Mouse (Mus musculus): ENCODE measurements around the gene Fmo6. TPM values are rescaled to one million over a fixed set of nuclear protein-coding genes. Genes with fewer than 3 reads are reported as not detected.
A peak's percentile ranks its signal among the peaks of the same experiment; 100 is the strongest.

Fmo6 gene
- polyA plus RNA-seq, 1 experiment from 2014 or later, result not detected

- H3K27ac ChIP-seq, result no peak overlapping the region
- peak; percentile 84 for DNase-seq (ENCODE audit: low spot score)
- no peaks in the 10 kb centered on the region for H3K27me3 ChIP-seq (ENCODE audit: insufficient read depth, low read length)
- 29% methylated on average over 6 of the region's 6 CpGs for WGBS
- 0 out of 2 replicates have a peak, but pooled peaks have one; percentile 41 for ATAC-seq (replicated peaks; ENCODE audit: low FRiP score, low read depth)
- H3K9ac ChIP-seq (ENCODE audit: low read depth, low read length), result no peak overlapping the region
- no peak overlapping the region for H3K4me3 ChIP-seq (replicated peaks; ENCODE audit: low read depth, low read length)
- no peak overlapping the region for H3K4me2 ChIP-seq (ENCODE audit: low read length)
- H3K9me3 ChIP-seq (replicated peaks; ENCODE audit: low read length), result no peaks in the 10 kb centered on the region
- no peaks in the 10 kb centered on the region for H3K36me3 ChIP-seq (ENCODE audit: insufficient read depth, low read length)
- peak; percentile 91 for TF ChIP-seq CTCF (IDR thresholded peaks at IDR 0.05; ENCODE audit: low read depth)
- H3K4me1 ChIP-seq (replicated peaks; ENCODE audit: insufficient read depth, low read length), result no peaks in the 10 kb centered on the region
Measured at GRCm38 (mm10) chr1:162895900-162896299, 41.4 kb downstream of the Fmo6 start.

- no peak overlapping the region for H3K27ac ChIP-seq
- 88% methylated on average over 6 of the region's 6 CpGs for WGBS
- H3K27me3 ChIP-seq (ENCODE audit: insufficient read depth, low read length), result no peaks in the 10 kb centered on the region
- no peaks in the 10 kb centered on the region for H3K4me1 ChIP-seq (replicated peaks; ENCODE audit: insufficient read depth, low read length)
- no peaks in the 10 kb centered on the region for H3K9me3 ChIP-seq (replicated peaks; ENCODE audit: low read length)
- ATAC-seq (replicated peaks; ENCODE audit: low FRiP score, low read depth) (no peak), DNase-seq (ENCODE audit: low spot score) (no peak)
- H3K4me2 ChIP-seq (ENCODE audit: low read length), result no peak overlapping the region
- H3K4me3 ChIP-seq (replicated peaks; ENCODE audit: low read depth, low read length), result no peak overlapping the region
- H3K9ac ChIP-seq (ENCODE audit: low read depth, low read length), result no peak overlapping the region
- TF ChIP-seq CTCF (IDR thresholded peaks at IDR 0.05; ENCODE audit: low read depth), result no peak
- H3K36me3 ChIP-seq (ENCODE audit: insufficient read depth, low read length), result no peaks in the 10 kb centered on the region
Measured at GRCm38 (mm10) chr1:162893014-162893413, 44.3 kb downstream of the Fmo6 start.

- H3K9me3 ChIP-seq (replicated peaks; ENCODE audit: low read length), result no peaks in the 10 kb centered on the region
- no peaks in the 10 kb centered on the region for H3K27me3 ChIP-seq (ENCODE audit: insufficient read depth, low read length)
- no peak overlapping the region for H3K4me2 ChIP-seq (ENCODE audit: low read length)
- no peaks in the 10 kb centered on the region for H3K36me3 ChIP-seq (ENCODE audit: insufficient read depth, low read length)
- no peak for DNase-seq (ENCODE audit: low spot score)
- 59% methylated on average over 6 of the region's 6 CpGs for whole genome bisulfite sequencing
- TF ChIP-seq CTCF (IDR thresholded peaks at IDR 0.05; ENCODE audit: low read depth), result no peak
- H3K4me1 ChIP-seq (replicated peaks; ENCODE audit: insufficient read depth, low read length), result no peaks in the 10 kb centered on the region
- ATAC-seq (replicated peaks; ENCODE audit: low FRiP score, low read depth), result no peak; the same call in 1 of the 2 replicates
- 0 out of 2 replicates have a peak overlapping the region, but pooled peaks have one; percentile 42 for H3K27ac ChIP-seq
- H3K4me3 ChIP-seq (replicated peaks; ENCODE audit: low read depth, low read length), result no peak overlapping the region
- H3K9ac ChIP-seq (ENCODE audit: low read depth, low read length), result no peak overlapping the region
Measured at GRCm38 (mm10) chr1:162891980-162892451, 45.3 kb downstream of the Fmo6 start.

GRCm38 (mm10) chr1:162888646-162889045 lies 48.7 kb downstream of the Fmo6 start:
- 79% methylated on average over 12 of the region's 12 CpGs for WGBS
- H3K27me3 ChIP-seq (ENCODE audit: insufficient read depth, low read length), result no peaks in the 10 kb centered on the region
- no peak overlapping the region for H3K27ac ChIP-seq
- H3K4me2 ChIP-seq (ENCODE audit: low read length), result no peak overlapping the region
- ATAC-seq (replicated peaks; ENCODE audit: low FRiP score, low read depth), result no peak
- H3K36me3 ChIP-seq (ENCODE audit: insufficient read depth, low read length), result no peaks in the 10 kb centered on the region
- no peak for DNase-seq (ENCODE audit: low spot score)
- no peak overlapping the region for H3K9ac ChIP-seq (ENCODE audit: low read depth, low read length)
- no peak for TF ChIP-seq CTCF (IDR thresholded peaks at IDR 0.05; ENCODE audit: low read depth)
- no peaks in the 10 kb centered on the region for H3K4me1 ChIP-seq (replicated peaks; ENCODE audit: insufficient read depth, low read length)
- no peak overlapping the region for H3K4me3 ChIP-seq (replicated peaks; ENCODE audit: low read depth, low read length)
- no peaks in the 10 kb centered on the region for H3K9me3 ChIP-seq (replicated peaks; ENCODE audit: low read length)

- WGBS, result 83% methylated on average over 7 of the region's 7 CpGs
- H3K27me3 ChIP-seq (ENCODE audit: insufficient read depth, low read length), result no peaks in the 10 kb centered on the region
- no peak overlapping the region for H3K4me2 ChIP-seq (ENCODE audit: low read length)
- no peak overlapping the region for H3K4me3 ChIP-seq (replicated peaks; ENCODE audit: low read depth, low read length)
- ATAC-seq (replicated peaks; ENCODE audit: low FRiP score, low read depth) (no peak), DNase-seq (ENCODE audit: low spot score) (no peak)
- no peak for TF ChIP-seq CTCF (IDR thresholded peaks at IDR 0.05; ENCODE audit: low read depth)
- no peaks in the 10 kb centered on the region for H3K9me3 ChIP-seq (replicated peaks; ENCODE audit: low read length)
- no peak overlapping the region for H3K27ac ChIP-seq
- H3K9ac ChIP-seq (ENCODE audit: low read depth, low read length), result no peak overlapping the region
- H3K36me3 ChIP-seq (ENCODE audit: insufficient read depth, low read length), result no peaks in the 10 kb centered on the region
- no peaks in the 10 kb centered on the region for H3K4me1 ChIP-seq (replicated peaks; ENCODE audit: insufficient read depth, low read length)
Measured at GRCm38 (mm10) chr1:162887644-162888043, 49.7 kb downstream of the Fmo6 start.

- Histone ChIP-seq H3K4me2 (ENCODE audit: low read length) (no peak overlapping the region), H3K4me1 (replicated peaks; ENCODE audit: insufficient read depth, low read length) (no peaks in the 10 kb centered on the region), H3K36me3 (ENCODE audit: insufficient read depth, low read length) (no peaks in the 10 kb centered on the region), H3K27ac (no peak overlapping the region), H3K4me3 (replicated peaks; ENCODE audit: low read depth, low read length) (no peak overlapping the region), H3K9me3 (replicated peaks; ENCODE audit: low read length) (no peaks in the 10 kb centered on the region), H3K9ac (ENCODE audit: low read depth, low read length) (no peak overlapping the region), H3K27me3 (ENCODE audit: insufficient read depth, low read length) (no peaks in the 10 kb centered on the region)
- ATAC-seq (replicated peaks; ENCODE audit: low FRiP score, low read depth) (peak; percentile 83; the same call in 1 of the 2 replicates), DNase-seq (ENCODE audit: low spot score) (peak; percentile 40)
- WGBS, result 76% methylated on average over 11 of the region's 11 CpGs
- TF ChIP-seq CTCF (IDR thresholded peaks at IDR 0.05; ENCODE audit: low read depth), result peak; percentile 17; the same call in 1 of the 2 replicates
Measured at GRCm38 (mm10) chr1:162886138-162886816, 51.0 kb downstream of the Fmo6 start.
